Mouse (Mus musculus) mammary gland, adult 2 months (tissue): Measurements from ENCODE around the gene Ctbs. TPM values are rescaled to one million over a fixed set of nuclear protein-coding genes. Genes with fewer than 3 reads are reported as not detected.

Source experiments
- polyA plus RNA-seq: library from polyadenylated mRNA; depleted of rRNA; stranded (reverse); fragments of >200 nt; gene quantifications from 2 replicates; pipeline ENCODE4 v1.2.3, GENCODE M21; 2012; ENCODE audit warnings: low replicate concordance; rRNA removed

Gene Ctbs
- polyA plus RNA-seq = 2.5 and 4.4 TPM in 2 replicates

GRCm38 (mm10) chr3:146449745-146450250 is at the start of gene Ctbs:
Ctbs (plus strand) TSS chr3:146449795.

GRCm38 (mm10) chr3:146404311-146405201 is 45.0 kb upstream of the Ctbs start, which contains the start of gene Ssx2ip:
Ssx2ip (plus strand) TSS chr3:146404642.

GRCm38 (mm10) chr3:146499431-146500002 is 49.9 kb downstream of the Ctbs start, which contains the start of the genes Spata1 and Gng5:
Spata1 (minus strand) TSS chr3:146499753.
Gng5 (plus strand) TSS chr3:146499807.

Other genes starting within 250 kb of the Ctbs start
- gene Lpar3, start 228.8 kb upstream of the Ctbs start, polyA plus RNA-seq = 0.96 and 1.5 TPM in 2 replicates
- 2.2 and 3.1 TPM in 2 replicates for gene Ssx2ip, start 45.2 kb upstream of the Ctbs start, polyA plus RNA-seq
- gene Spata1, start 50.0 kb downstream of the Ctbs start, polyA plus RNA-seq = 0.33 and 2.2 TPM in 2 replicates
- gene Gng5, start 50.0 kb downstream of the Ctbs start, polyA plus RNA-seq = 402 and 412 TPM in 2 replicates
- 4.7 and 12.7 TPM in 2 replicates for gene Rpf1, start 71.6 kb downstream of the Ctbs start, polyA plus RNA-seq
- 1.1 TPM in 1 of 2 replicates, not detected in the other for gene Uox, start 120.6 kb downstream of the Ctbs start, polyA plus RNA-seq
- gene Dnase2b, start 165.8 kb downstream of the Ctbs start, polyA plus RNA-seq = not detected in 2 replicates
- not detected in 2 replicates for gene 4930503B20Rik, start 201.5 kb downstream of the Ctbs start, polyA plus RNA-seq
- 0.37 TPM in 1 of 2 replicates, not detected in the other for gene Samd13, start 235.8 kb downstream of the Ctbs start, polyA plus RNA-seq